Mouse (Mus musculus) liver, embryonic 14.5 days (tissue): ENCODE data around the gene Faim2. TPM values are rescaled to one million over a fixed set of nuclear protein-coding genes. Genes with fewer than 3 reads are reported as not detected.
A peak's percentile ranks its signal among the peaks of the same experiment; 100 is the strongest.

Source experiments
- ATAC-seq: fragments of 200-750 bp; cut with Nextera tagmentation; 2 replicates; pipeline ENCODE4 v1.8.0; 2017; ENCODE audit warnings: moderate number of reproducible peaks, mild to moderate bottlenecking, moderate library complexity; ENCODE audit not compliant: insufficient read depth
- DNase-seq, 3 experiments: peaks; one replicate each; pipeline ENCODE4 v3.0.0-alpha.2; 2012 to 2013; ENCODE audit warnings: low read depth in 3 of 3, low spot score in 3 of 3
- H3K27ac ChIP-seq: fragments of 300-500 bp; sonication (generic); 2 replicates; pipeline ENCODE4 v1.5.1; 2014; ENCODE audit warnings: moderate library complexity, mild to moderate bottlenecking, control low read depth, inconsistent platforms
- H3K27me3 ChIP-seq: fragments of 300-500 bp; sonication (generic); 2 replicates; pipeline ENCODE4 v1.6.1; 2014; ENCODE audit warnings: mild to moderate bottlenecking, low read length, moderate library complexity; ENCODE audit not compliant: control insufficient read depth, insufficient read depth
- H3K36me3 ChIP-seq: fragments of 300-500 bp; sonication (generic); replicated peaks from 2 replicates; pipeline ENCODE4 v1.6.1; 2014; ENCODE audit warnings: low read depth; ENCODE audit not compliant: control insufficient read depth, insufficient read depth
- H3K4me1 ChIP-seq, 2 experiments: fragments of 200-500 bp in 1 of 2; fragments of 300-500 bp in 1 of 2; sonication (generic) in 1 of 2; replicated peaks; 2 replicates each; pipeline ENCODE4 v1.6.1; 2012 to 2014; ENCODE audit warnings: antibody characterized with exemption in 1 of 2, inconsistent platforms in 1 of 2, low read length in 1 of 2; ENCODE audit not compliant: control insufficient read depth in 2 of 2, insufficient read depth in 2 of 2
- H3K4me2 ChIP-seq: fragments of 300-500 bp; sonication (generic); 2 replicates; pipeline ENCODE4 v1.6.1; 2014; ENCODE audit warnings: low read depth, mild to moderate bottlenecking, control low read depth, moderate library complexity
- H3K4me3 ChIP-seq, 2 experiments: fragments of 200-500 bp in 1 of 2; fragments of 300-500 bp in 1 of 2; sonication (generic) in 1 of 2; 2 replicates each; pipeline ENCODE4 v1.5.1; 2012 to 2014; ENCODE audit warnings: low read depth in 2 of 2, low read length in 2 of 2, mild to moderate bottlenecking in 2 of 2, control low read depth in 1 of 2, inconsistent platforms in 1 of 2, moderate library complexity in 1 of 2; ENCODE audit not compliant: insufficient read depth in 1 of 2
- H3K9ac ChIP-seq: fragments of 300-500 bp; sonication (generic); replicated peaks from 2 replicates; pipeline ENCODE4 v1.6.1; 2014; ENCODE audit warnings: mild to moderate bottlenecking, control low read depth, moderate library complexity
- H3K9me3 ChIP-seq: fragments of 300-500 bp; sonication (generic); 2 replicates; pipeline ENCODE4 v1.6.1; 2016; ENCODE audit warnings: low read length, mixed read lengths; ENCODE audit not compliant: control insufficient read depth
- CTCF ChIP-seq: IDR thresholded peaks from 2 replicates; pipeline ENCODE4 v1.5.1; 2016; ENCODE audit warnings: antibody characterized with exemption, low read depth, control low read depth
- EP300 ChIP-seq: IDR thresholded peaks from 2 replicates; pipeline ENCODE4 v1.6.1; 2016; ENCODE audit warnings: antibody characterized with exemption, low read depth
- WGBS: fragments of 180-500 bp; shearing (Covaris S2); extraction: QIAGEN DNeasy Blood & Tissue Kit; methylation state at CpG from one replicate; pipeline ENCODE4 v1.1.7; 2014; ENCODE audit not compliant: insufficient replicate concordance; 5-methylcytosine and 5-hydroxymethylcytosine counted together
- polyA plus RNA-seq, 2 experiments: library from polyadenylated mRNA; depleted of rRNA in 1 of 2; stranded (reverse) in 1 of 2; unstranded in 1 of 2; fragments of >200 nt; fragmentation: Nextera tagmentation in 1 of 2; extraction: Ambion mirVana in 1 of 2; gene quantifications; 2 replicates each; pipeline versions ENCODE4 v1.2.1 to v1.2.3; 2012 to 2014

Gene Faim2
- polyA plus RNA-seq, 2 experiments: not detected

- H3K4me3 ChIP-seq: no peak overlapping the region
- no peaks in the 10 kb centered on the region for H3K9me3 ChIP-seq
- ATAC-seq: peak; percentile 44
- WGBS: 21% methylated on average over 9 of the region's 9 CpGs
- H3K27ac ChIP-seq: no peak overlapping the region; the same call in 1 of the 2 replicates
- H3K27me3 ChIP-seq: no peaks in the 10 kb centered on the region
- DNase-seq: no peak
- TF ChIP-seq CTCF (no peak), EP300 (no peak)
- H3K4me2 ChIP-seq: peak overlapping the region; percentile 47
- H3K9ac ChIP-seq: no peak overlapping the region
- peaks cover 11 to 23% of the 10 kb centered on the region in 2 experiments for H3K4me1 ChIP-seq
- no peaks in the 10 kb centered on the region for H3K36me3 ChIP-seq
Observed at GRCm38 (mm10) chr15:99449131-99449750, 78.7 kb downstream of the Faim2 start.

Other genes starting within 250 kb of the Faim2 start
- 8.0 and 8.9 TPM in 2 replicates for gene Prpf40b, start 233.1 kb downstream of the Faim2 start, polyA plus RNA-seq (2012; rRNA removed)
- gene Prpf40b, start 233.1 kb downstream of the Faim2 start, polyA plus RNA-seq (2014; fragmentation: Nextera tagmentation; extraction: Ambion mirVana): 3.6 and 4.0 TPM in 2 replicates
- 0.01 TPM in 2 replicates for gene Fam186b, start 232.3 kb downstream of the Faim2 start, polyA plus RNA-seq (2012; rRNA removed)
- gene Fam186b, start 232.3 kb downstream of the Faim2 start, polyA plus RNA-seq (2014; fragmentation: Nextera tagmentation; extraction: Ambion mirVana): 0.21 TPM in 1 of 2 replicates, not detected in the other
- 3.2 and 3.7 TPM in 2 replicates for gene Fmnl3, start 157.7 kb downstream of the Faim2 start, polyA plus RNA-seq (2012; rRNA removed)
- 1.4 and 1.5 TPM in 2 replicates for gene Fmnl3, start 157.7 kb downstream of the Faim2 start, polyA plus RNA-seq (2014; fragmentation: Nextera tagmentation; extraction: Ambion mirVana)
- 88.2 and 99.7 TPM in 2 replicates for gene Tmbim6, start 135.3 kb downstream of the Faim2 start, polyA plus RNA-seq (2012; rRNA removed)
- 187 and 202 TPM in 2 replicates for gene Tmbim6, start 135.3 kb downstream of the Faim2 start, polyA plus RNA-seq (2014; fragmentation: Nextera tagmentation; extraction: Ambion mirVana)
- gene Nckap5l, start 70.4 kb downstream of the Faim2 start, polyA plus RNA-seq (2012; rRNA removed): 0.70 and 1.2 TPM in 2 replicates
- gene Nckap5l, start 70.4 kb downstream of the Faim2 start, polyA plus RNA-seq (2014; fragmentation: Nextera tagmentation; extraction: Ambion mirVana): 0.85 and 1.4 TPM in 2 replicates
- 3.0 and 3.3 TPM in 2 replicates for gene Bcdin3d, start 53.4 kb downstream of the Faim2 start, polyA plus RNA-seq (2012; rRNA removed)
- gene Bcdin3d, start 53.4 kb downstream of the Faim2 start, polyA plus RNA-seq (2014; fragmentation: Nextera tagmentation; extraction: Ambion mirVana): 5.0 TPM in 2 replicates
- gene Aqp2, start 50.9 kb upstream of the Faim2 start, polyA plus RNA-seq (2012; rRNA removed): not detected in 2 replicates
- not detected in 2 replicates for gene Aqp2, start 50.9 kb upstream of the Faim2 start, polyA plus RNA-seq (2014; fragmentation: Nextera tagmentation; extraction: Ambion mirVana)
- gene Aqp5, start 62.6 kb upstream of the Faim2 start, polyA plus RNA-seq (2012; rRNA removed): 0.07 and 0.09 TPM in 2 replicates
- not detected in 2 replicates for gene Aqp5, start 62.6 kb upstream of the Faim2 start, polyA plus RNA-seq (2014; fragmentation: Nextera tagmentation; extraction: Ambion mirVana)
- not detected in 2 replicates for gene Aqp6, start 73.2 kb upstream of the Faim2 start, polyA plus RNA-seq (2012; rRNA removed)
- gene Aqp6, start 73.2 kb upstream of the Faim2 start, polyA plus RNA-seq (2014; fragmentation: Nextera tagmentation; extraction: Ambion mirVana): not detected in 2 replicates
- gene Racgap1, start 123.5 kb upstream of the Faim2 start, polyA plus RNA-seq (2012; rRNA removed): 41.6 and 53.5 TPM in 2 replicates
- gene Racgap1, start 123.5 kb upstream of the Faim2 start, polyA plus RNA-seq (2014; fragmentation: Nextera tagmentation; extraction: Ambion mirVana): 51.1 and 55.4 TPM in 2 replicates
- 0.15 and 0.34 TPM in 2 replicates for gene Asic1, start 142.2 kb upstream of the Faim2 start, polyA plus RNA-seq (2012; rRNA removed)
- gene Asic1, start 142.2 kb upstream of the Faim2 start, polyA plus RNA-seq (2014; fragmentation: Nextera tagmentation; extraction: Ambion mirVana): 0.04 and 0.06 TPM in 2 replicates
- 6.7 and 6.9 TPM in 2 replicates for gene Smarcd1, start 174.0 kb upstream of the Faim2 start, polyA plus RNA-seq (2012; rRNA removed)
- 4.4 and 4.8 TPM in 2 replicates for gene Smarcd1, start 174.0 kb upstream of the Faim2 start, polyA plus RNA-seq (2014; fragmentation: Nextera tagmentation; extraction: Ambion mirVana)
- not detected in 2 replicates for gene Gm17349, start 177.3 kb upstream of the Faim2 start, polyA plus RNA-seq (2012; rRNA removed)
- gene Gm17349, start 177.3 kb upstream of the Faim2 start, polyA plus RNA-seq (2014; fragmentation: Nextera tagmentation; extraction: Ambion mirVana): not detected in 2 replicates
- gene Gpd1, start 189.3 kb upstream of the Faim2 start, polyA plus RNA-seq (2012; rRNA removed): 8.1 and 9.1 TPM in 2 replicates
- 5.2 and 5.3 TPM in 2 replicates for gene Gpd1, start 189.3 kb upstream of the Faim2 start, polyA plus RNA-seq (2014; fragmentation: Nextera tagmentation; extraction: Ambion mirVana)
- gene Cox14, start 197.5 kb upstream of the Faim2 start, polyA plus RNA-seq (2012; rRNA removed): 67.6 and 77.0 TPM in 2 replicates
- gene Cox14, start 197.5 kb upstream of the Faim2 start, polyA plus RNA-seq (2014; fragmentation: Nextera tagmentation; extraction: Ambion mirVana): 81.4 and 84.9 TPM in 2 replicates
- gene Cers5, start 244.7 kb upstream of the Faim2 start, polyA plus RNA-seq (2012; rRNA removed): 4.4 and 5.4 TPM in 2 replicates
- gene Cers5, start 244.7 kb upstream of the Faim2 start, polyA plus RNA-seq (2014; fragmentation: Nextera tagmentation; extraction: Ambion mirVana): 7.7 and 8.7 TPM in 2 replicates